Mouse (Mus musculus): ENCODE measurements at regions not wholly inside any gene's neighbourhood (a gene's known extent, or its start where the extent isn't known, plus 50 kb on each side); places are given as distances from the start of the nearest gene placed in this dataset.

DNA sequence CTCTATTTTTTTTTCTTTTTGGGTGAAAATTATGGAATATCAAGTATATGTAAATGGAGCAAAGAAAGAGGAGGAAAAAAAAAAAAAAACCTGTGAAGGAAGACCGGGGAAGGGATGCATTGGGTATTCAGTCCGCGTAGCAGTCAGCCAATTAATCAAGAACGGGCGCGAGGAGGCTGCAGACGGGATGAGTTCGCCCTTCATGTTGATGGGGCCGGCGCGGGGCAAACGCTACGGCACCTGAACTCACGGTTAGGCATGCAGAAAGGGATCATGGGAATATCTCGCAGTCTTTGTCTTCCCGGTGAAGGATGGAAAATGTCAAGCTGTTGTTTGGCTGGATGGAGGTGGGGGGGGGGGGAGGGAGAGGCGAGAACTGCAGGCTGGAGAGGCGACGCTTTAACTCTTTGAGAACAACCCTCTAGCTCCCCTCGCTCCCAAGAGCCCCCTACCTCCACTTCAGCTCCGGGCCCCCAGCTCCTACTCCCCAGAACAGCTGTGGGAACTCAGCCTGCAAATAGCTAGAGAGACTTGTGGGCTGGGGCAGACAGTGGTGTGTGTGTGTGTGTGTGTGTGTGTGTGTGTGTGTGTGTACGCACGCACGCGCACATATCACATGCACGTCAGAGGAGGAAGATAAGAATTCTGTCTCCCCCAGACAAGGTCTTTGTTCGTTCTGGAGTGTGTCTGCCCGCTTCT is 210.7 kb downstream of the Gm26897 start:
- DNase-seq (ENCODE audit: low spot score in 2 of 2), result no peak

DNA sequence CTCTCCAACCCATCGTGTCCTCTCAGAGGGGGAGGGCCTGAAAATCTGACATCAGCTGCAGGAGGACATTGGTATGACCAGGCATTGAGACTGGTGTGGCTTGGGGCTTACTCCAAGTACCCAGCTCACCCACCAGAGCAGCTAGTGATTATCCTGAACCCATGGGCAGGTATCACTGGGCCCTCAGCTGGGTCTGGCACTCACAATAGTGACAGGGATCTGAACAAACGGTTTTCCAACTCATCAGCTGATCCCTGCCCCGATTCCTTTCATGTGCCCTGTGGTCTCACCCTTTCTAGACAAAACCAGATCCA is 211.2 kb downstream of the Gm26897 start:
- no peak for DNase-seq (ENCODE audit: low spot score in 2 of 2)

- DNase-seq (ENCODE audit: low spot score in 2 of 2), result no peak
These were observed 212.6 kb downstream of the Gm26897 start for GRCm38 (mm10) chr5:111946281-111946680.

GRCm38 (mm10) chr5:111957698-111958097 is 224.0 kb downstream of the Gm26897 start:
- DNase-seq (ENCODE audit: low spot score in 2 of 2), result no peak

DNA sequence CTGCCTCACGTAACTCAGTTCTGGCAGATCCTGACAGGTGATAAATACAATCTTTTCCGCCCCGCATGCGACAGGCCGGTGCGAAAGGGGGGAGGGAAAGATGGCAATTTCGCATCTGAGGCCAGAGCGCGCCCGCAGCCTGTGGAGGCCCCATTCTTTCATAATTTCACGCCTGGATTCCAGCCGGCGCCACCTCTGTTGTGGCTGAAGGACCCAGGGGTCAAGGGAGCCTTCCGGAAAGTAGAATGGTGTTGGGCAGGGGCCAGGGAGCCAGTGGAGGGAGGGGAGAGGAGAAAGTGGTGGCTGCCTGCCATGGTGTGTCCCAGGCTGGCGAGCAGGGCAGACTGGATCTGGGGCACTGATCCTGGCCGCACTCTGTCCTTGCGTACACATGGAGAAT is 224.5 kb downstream of the Gm26897 start:
- no peak for DNase-seq (ENCODE audit: low spot score in 2 of 2)

DNA sequence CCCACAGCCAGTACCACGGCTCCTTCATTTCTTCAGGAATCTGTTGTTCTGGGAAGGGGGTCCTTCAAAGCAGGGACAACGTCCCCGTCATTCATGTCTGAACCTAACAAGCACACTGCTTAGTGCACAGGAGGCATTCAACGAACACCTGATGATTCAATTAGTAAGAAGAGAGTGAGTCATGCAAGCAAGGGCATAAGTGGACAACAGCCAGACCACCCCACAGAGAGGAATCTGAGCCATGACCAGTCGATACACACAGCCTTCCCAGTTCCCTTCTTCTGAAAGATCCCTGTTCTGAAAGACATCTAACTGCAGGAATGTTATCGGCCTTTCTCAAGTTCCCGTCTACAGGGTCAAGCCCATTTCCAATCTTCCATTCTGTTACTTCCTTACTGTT is 231.6 kb downstream of the Gm26897 start:
- no peak for DNase-seq (ENCODE audit: low spot score in 2 of 2)

GRCm38 (mm10) chr5:111968121-111968520 is 234.4 kb downstream of the Gm26897 start:
- no peak for DNase-seq (ENCODE audit: low spot score in 2 of 2)

- DNase-seq (ENCODE audit: low spot score in 2 of 2), result no peak
These were observed 235.0 kb downstream of the Gm26897 start for GRCm38 (mm10) chr5:111968701-111969100.

DNA sequence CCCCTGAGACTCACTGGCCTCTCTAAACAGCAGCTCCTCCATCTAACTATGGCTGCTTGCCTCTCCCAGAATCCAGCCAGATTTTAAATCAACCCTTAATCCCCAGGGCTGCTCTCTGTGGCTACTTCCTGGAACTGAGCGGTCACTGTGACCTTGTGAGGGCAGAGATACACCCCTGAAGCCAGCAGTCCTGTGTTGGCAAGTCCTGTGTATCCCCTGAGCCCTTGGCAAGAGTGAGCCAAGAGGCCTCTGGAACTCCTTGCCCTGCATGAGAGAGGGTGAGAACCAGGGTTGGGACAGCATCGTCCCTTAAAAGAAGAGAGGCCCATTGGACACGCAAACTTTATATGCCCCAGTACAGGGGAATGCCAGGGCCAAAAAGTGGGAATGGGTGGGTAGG is 237.5 kb downstream of the Gm26897 start:
- no peak for DNase-seq (ENCODE audit: low spot score in 2 of 2)

GRCm38 (mm10) chr5:111971952-111972351 is 238.2 kb downstream of the Gm26897 start:
- DNase-seq (ENCODE audit: low spot score in 2 of 2), result no peak

- DNase-seq (ENCODE audit: low spot score in 2 of 2), result no peak
These were observed 242.0 kb downstream of the Gm26897 start for GRCm38 (mm10) chr5:111975686-111976085.

GRCm38 (mm10) chr5:111979601-111980000 is 245.9 kb downstream of the Gm26897 start:
- no peak for DNase-seq (ENCODE audit: low spot score in 2 of 2)

- no peak for DNase-seq (ENCODE audit: low spot score in 2 of 2)
These were observed 248.4 kb downstream of the Gm26897 start for GRCm38 (mm10) chr5:111982106-111982505.

GRCm38 (mm10) chr5:111985997-111986396 is 252.3 kb downstream of the Gm26897 start:
- no peak for DNase-seq (ENCODE audit: low spot score in 2 of 2)

- DNase-seq (ENCODE audit: low spot score in 2 of 2), result no peak
These were observed 253.3 kb downstream of the Gm26897 start for GRCm38 (mm10) chr5:111987036-111987435.

DNA sequence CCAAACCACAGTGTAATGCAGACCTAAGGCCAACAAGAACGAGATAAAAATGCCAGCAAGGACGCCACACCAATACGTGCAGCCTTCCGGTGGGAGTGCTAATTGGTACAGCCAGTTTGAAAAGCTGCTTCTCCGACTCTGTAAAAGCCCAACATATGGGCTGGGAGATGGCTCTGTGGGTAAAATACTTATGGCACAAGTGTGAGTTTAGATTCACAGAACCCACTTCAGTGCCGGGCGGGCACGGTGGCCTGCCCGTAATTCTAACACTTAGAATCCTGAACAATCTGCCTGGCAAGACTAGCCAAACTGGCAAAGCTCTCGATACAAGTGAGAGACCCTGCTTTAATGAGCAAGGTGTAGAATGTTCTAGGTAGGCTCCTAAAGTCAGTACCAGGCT is 258.1 kb downstream of the Gm26897 start:
- no peak for DNase-seq (ENCODE audit: low spot score in 2 of 2)

- DNase-seq (ENCODE audit: low spot score in 2 of 2), result no peak
These were observed 259.1 kb downstream of the Cryba4 start for GRCm38 (mm10) chr5:111993221-111993620.

- DNase-seq (ENCODE audit: low spot score in 2 of 2), result no peak
These were observed 258.4 kb downstream of the Cryba4 start for GRCm38 (mm10) chr5:111993930-111994329.

DNA sequence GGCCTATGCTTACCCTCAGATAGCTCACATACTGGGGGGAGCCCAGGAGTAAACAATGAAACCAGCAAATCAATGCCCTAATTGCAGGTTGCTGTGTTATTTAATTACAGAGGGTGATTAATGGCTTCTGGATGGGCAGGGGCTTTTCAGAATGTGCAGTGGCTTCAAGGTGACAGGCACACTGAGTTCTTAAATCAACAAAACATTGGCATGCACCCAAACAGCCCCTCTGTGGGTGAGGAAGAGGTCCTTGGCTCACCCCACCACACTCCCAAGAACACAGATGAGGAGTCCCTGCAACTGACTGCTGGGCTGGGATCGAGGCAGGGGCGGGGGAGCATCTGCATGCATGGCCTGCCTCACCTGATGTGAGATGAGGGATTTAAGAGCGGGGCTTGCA is 255.5 kb downstream of the Cryba4 start:
- DNase-seq (ENCODE audit: low spot score in 2 of 2), result no peak

- no peak for DNase-seq (ENCODE audit: low spot score in 2 of 2)
These were observed 250.3 kb downstream of the Cryba4 start for GRCm38 (mm10) chr5:112001742-112002701.

- no peak for DNase-seq (ENCODE audit: low spot score in 2 of 2)
These were observed 249.3 kb downstream of the Cryba4 start for GRCm38 (mm10) chr5:112002856-112003660.

GRCm38 (mm10) chr5:112004041-112004440 is 248.3 kb downstream of the Cryba4 start:
- no peak for DNase-seq (ENCODE audit: low spot score in 2 of 2)

All from spleen, postnatal 4 days (tissue).